Mouse (Mus musculus) liver, adult (tissue): Measurements from ENCODE around the gene Sohlh1.

Source experiments
- GATA4 ChIP-seq: IDR thresholded peaks from 2 replicates; pipeline ENCODE4 v1.6.1; 2014; ENCODE audit warnings: mild to moderate bottlenecking, low read length; ENCODE audit not compliant: insufficient replicate concordance

The Sohlh1 gene

DNA sequence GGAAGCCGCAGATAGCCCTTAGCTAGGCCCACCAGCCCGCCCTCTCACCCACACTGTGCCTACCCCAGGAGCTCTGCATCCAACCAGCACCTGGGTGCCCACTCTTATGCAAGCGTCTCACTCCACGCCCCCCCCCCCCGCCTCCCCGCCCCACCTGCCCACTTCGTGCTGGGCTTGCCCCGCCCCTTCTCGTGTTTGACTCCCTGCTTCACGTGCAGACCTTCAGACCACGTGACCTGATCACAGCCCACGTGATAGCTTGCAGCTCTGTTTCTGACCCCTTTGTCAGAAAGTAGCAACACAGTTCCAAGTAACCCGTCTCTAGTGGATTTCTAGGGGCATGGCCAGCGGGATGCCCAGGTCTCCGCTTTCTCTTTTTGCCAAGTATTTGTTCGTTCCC is at the start of gene Sohlh1:
Gene Sohlh1, minus strand, starts transcription at position 23 of the 400 bp plus-strand sequence.
- no peak for TF ChIP-seq GATA4

GRCm38 (mm10) chr2:25892440-25892839 is 45.4 kb upstream of the Sohlh1 start:
- no peak for TF ChIP-seq GATA4

DNA sequence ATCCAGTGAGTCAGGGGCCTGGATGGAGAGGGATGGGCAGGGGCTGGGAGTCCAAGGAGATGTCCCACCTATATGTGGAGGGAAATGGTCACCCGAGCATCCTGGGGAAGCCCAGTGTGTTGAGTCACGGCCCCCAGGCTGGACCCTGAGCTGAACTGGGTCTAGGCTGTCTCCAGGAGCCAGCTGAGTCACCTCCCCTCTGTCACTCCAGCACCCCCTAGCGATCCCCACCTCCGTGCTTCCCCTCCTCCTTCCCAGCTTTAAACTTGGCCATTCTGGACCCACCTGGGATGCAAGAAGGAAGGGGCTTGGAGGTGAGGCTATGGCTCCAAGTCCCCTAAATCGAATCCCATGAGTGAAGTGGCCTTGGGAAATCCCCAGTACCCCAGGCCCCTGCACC is 41.1 kb upstream of the Sohlh1 start:
- TF ChIP-seq GATA4: no peak

GRCm38 (mm10) chr2:25887226-25887625 is 40.2 kb upstream of the Sohlh1 start:
- no peak for TF ChIP-seq GATA4

GRCm38 (mm10) chr2:25884756-25885155 is 37.7 kb upstream of the Sohlh1 start:
- TF ChIP-seq GATA4: no peak

DNA sequence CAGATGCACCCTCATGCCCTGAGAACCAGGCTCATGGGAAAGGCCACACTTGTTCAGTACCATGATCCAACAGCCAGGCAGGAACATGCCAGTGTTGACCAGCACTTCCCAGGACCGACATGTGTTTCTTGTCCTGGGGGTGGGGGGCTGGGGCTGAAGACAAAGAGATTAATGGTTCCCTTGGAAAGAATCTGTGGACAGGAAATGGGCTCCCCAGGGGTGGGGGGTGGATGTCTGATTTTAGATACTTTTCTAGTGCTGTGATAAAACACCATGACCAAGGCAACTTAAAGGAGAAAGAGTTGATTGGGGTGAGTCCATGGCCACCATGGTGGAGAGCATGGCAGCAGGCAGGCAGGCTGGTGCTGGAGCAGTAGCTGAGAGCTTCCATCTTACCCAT is 35.2 kb upstream of the Sohlh1 start:
- TF ChIP-seq GATA4: no peak

DNA sequence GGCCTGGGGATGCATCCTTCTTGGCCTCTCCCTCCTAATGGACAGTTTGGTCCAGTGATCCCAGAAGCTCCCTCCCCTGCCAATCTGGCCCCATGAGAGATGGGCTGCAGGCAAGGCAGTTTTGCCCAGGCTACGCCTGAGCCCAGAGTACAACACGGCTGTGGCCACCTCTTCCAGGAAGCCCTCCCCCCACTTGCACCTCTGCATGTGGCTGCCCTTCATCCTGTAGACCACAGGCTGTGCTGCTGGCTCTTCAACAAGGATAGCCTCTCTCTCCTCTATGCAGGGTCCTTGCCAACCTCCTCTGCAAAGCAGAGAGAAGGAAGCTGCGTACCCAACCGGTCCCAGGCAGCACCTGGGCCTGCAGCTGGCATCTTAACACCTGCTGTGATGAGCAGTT is 32.0 kb upstream of the Sohlh1 start:
- TF ChIP-seq GATA4: no peak

DNA sequence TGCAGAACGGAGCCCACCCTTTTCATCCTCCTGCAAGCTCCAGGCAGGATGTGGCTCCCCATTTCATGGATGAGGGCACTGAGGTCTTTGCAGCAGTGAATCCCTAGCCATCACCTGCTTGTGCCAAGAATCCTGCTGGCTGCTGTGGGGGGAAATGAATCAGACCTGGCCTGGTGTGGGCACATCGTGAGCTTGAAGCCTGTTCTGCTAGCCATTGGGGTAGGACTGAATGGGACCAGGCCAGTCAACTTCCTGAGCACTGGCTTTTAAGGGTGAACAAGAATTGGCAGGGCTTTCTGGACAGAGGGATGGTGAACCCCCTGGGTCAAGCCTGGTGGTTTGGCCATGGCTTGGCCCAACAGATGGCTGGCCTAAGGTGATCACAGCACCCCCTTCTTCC is 31.5 kb upstream of the Sohlh1 start:
- no peak for TF ChIP-seq GATA4

DNA sequence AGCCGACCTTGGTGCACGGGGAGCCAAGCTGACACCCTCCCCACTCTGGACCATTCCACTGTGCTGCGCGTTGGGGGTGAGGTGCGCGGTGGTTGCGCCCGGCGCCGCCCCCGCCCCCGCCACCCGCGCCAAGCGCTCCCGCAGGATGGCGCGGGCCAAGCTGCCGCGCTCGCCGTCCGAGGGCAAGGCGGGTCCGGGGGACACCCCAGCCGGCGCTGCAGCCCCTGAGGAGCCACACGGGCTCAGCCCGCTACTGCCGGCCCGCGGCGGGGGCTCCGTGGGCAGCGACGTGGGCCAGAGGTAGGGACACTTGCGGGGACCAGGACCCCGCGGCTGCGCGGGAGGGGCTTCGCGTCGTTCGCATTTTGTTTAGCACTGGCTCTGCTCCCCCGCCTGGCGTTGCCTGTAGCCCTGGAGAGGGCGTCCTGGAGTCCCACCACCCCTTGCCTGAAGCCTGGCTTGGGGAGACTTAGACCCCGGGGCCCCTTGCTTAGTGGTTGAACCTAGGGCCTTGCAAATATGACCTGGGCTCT is 30.8 kb upstream of the Sohlh1 start:
- no peak for TF ChIP-seq GATA4

- no peak for TF ChIP-seq GATA4
These were observed 30.2 kb upstream of the Sohlh1 start for GRCm38 (mm10) chr2:25877250-25877735.

GRCm38 (mm10) chr2:25866656-25867055 is 19.6 kb upstream of the Sohlh1 start:
- no peak for TF ChIP-seq GATA4

DNA sequence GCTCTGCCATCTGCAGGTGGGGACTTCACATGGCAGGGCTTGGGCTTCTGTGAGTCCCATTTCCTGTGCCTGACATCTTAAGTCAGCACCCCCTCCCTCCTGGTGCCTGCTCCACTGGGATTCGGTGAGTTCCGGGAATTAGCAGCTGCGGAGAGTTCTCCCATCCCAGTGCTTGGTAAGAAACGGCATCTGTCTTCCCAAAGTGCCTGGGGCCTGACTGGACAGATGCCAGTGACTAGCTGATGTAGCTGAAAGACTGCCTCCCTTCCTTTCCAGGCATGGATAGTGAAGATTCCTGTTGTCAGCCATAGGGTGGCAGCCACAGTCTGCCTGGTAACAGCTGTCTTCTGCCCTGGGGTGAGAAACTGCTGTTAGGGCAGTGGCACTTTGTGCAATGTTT is 18.4 kb upstream of the Sohlh1 start:
- no peak for TF ChIP-seq GATA4

DNA sequence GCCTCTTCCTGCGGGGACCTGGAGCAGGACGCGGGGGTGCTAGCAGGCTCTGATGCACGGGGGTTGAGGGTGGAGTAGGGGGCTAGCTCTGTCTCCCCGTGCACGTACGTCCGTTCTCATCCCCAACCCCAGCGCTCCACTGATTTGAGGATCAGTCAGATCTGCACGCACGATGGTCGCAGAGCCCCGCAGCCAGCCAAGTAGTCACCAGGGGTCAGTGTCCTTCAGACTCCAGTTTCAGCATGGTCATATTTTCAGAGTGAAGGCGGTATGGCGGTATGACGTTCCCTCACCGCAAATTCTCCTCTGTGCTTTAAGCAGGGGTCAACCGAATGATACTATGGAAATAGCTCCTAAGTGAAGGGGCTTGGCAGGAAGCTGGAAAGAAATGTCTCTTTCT is 17.2 kb upstream of the Sohlh1 start:
- TF ChIP-seq GATA4: no peak

- no peak for TF ChIP-seq GATA4
These were observed 16.5 kb upstream of the Sohlh1 start, which contains the start of gene Kcnt1 for GRCm38 (mm10) chr2:25863337-25864131. Gene Kcnt1 (plus strand): TSS chr2:25863734.

DNA sequence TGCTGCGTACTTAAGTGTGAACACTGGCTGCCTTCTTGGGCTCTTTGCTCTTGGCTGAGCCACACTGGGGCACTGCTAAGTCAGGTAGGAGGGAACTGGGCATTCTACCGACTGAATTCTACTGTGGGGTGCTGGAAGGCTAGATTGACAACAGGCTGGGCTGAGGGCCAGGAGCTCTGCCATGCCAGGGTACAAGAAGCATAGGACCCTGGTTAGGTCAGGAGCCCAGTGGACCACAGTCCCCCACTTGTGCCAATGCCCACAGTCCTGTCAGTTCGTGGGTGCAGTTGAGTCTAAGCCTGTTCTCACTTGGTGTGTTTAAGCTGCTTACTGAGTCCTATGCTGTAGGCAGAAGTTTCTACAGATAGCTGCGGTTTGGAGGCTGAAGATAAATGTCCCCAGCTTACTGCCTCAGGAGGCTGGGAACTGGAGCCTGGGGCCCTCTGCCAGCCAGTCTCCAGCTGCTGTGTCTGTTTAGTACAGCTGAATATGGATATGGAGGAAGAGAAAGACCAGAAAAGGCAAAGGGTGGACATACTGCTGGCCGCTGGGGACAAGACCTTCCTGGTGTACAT is 15.7 kb upstream of the Sohlh1 start:
- no peak for TF ChIP-seq GATA4

DNA sequence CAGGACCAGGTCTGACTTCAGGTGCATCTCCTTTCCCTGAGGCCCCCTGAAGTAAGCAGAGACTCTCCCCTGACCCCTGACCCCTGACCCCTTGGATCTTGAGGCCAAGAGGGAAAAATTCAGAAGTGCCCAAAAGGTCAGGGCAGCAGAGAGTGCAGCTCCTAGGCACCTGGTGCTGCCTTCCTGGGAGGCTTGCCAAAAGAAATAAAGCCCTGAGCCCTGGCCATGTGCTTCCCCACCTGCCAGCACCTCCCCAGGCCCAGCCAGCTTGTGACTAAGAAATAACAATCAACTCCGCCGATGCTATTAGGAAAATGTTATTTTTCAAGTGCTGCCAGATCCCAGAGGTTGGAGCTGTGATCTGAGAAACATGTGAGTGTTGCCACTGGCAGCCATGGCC is 15.0 kb upstream of the Sohlh1 start:
- TF ChIP-seq GATA4: no peak
